Mouse (Mus musculus) layer of hippocampus, adult 18-20 months (tissue): ENCODE results near the gene Utp14b. TPM values are rescaled to one million over a fixed set of nuclear protein-coding genes. Genes with fewer than 3 reads are reported as not detected.

Experiments
- DNase-seq, 2 experiments: peaks; one replicate each; pipeline ENCODE4 v3.0.0; 2022; ENCODE audit warnings: low spot score in 2 of 2
- total RNA-seq, 2 experiments: library from RNA; stranded (reverse); gene quantifications; 2 replicates each; pipeline ENCODE4 v1.2.3; 2021

Utp14b gene
- total RNA-seq, 2 experiments from 2014 or later = 27.7 to 33.2 TPM

DNA sequence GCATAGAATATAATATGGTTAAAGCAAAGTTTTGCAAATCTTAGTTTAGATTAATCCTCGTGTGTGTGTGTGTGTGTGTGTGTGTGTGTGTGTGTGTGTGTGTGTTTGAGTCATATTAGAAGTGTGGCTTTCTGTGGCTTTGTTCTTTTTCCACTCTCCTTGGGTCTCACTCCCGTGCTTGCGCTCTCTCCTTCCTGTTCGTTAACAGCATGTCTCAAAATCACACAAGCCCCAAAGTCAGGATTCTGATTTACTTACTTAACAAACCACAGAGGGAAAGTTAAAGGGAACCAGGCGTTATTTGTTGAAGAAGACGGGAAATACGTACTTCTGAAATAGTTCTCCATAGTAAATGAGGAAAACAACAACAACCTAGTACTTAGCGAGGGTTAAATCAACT lies 26.3 kb downstream of the Utp14b start:
- no peak for DNase-seq

DNA sequence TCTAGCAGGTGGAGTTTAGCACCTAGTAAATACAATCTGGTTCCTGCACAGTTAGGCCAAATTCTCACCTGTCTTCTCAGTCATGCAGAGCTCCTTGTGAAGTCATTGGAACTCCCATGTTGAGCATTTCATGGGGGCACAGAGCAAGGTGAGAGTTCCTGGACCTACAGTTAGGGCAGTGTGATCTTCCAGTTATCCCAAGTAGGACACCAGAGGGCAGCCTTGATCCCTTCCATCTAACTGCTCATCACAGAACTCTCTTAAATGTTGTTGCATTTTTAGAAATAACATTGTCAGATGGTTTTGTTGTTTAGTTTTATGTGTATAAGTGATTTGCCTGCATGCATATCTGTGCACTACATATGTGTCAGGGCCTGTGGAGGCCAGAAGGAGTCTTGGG lies 29.0 kb downstream of the Utp14b start:
- DNase-seq = peak in 1 of 2 experiments; percentile 50

DNA sequence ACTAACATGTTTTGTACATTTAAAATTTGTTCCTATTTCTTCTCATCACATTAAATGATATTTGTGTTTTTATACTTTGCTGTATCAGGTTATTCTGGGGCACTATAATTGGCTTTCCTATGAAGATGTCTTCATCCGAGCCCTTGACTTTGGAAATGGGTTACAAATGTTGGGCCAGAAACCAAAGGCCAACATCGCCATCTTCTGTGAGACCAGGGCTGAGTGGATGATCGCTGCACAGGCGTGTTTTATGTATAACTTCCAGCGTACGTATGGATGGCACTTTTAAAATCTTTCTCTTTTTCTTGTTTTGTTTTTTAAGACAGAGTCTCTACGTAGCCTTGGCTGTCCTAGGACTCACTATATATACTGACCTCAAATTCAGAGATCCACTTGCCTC lies 30.3 kb downstream of the Utp14b start:
- DNase-seq = no peak

DNA sequence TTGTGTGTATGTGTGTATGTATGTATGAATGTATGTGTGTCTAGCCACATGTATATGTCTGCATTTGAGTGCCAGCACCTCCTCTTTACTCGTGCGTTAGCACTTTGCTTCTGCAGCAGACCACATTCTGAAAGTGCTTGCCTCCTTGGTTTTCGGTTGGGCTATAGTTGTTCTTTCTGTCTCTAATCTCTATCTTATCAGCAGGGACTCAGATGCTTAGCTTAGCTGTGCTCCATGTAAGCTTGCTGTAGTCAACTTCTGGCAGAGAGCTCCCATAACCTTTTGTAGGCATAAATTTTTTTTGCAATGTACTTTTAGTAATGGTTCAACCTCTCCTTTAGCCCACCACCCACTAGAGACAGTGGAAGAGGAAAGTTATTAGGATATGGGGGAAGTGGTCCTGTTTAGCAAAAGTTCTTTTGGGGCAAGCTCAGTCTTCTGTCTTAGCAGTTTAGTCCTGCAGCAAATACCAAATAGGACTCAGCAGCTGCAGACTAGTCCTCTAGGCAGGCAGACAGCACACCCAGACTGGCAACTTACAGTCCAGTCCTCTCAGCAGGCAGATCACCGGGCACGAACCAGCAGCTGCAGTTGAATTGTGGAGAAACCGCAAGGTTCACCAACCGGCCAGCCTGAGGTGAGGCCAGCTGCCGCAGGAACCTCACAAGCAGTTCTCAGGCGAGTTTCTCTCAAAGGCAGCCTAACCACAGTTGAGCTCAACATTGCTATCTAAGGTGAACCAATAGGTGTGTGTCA lies 36.8 kb downstream of the Utp14b start:
- no peak for DNase-seq

DNA sequence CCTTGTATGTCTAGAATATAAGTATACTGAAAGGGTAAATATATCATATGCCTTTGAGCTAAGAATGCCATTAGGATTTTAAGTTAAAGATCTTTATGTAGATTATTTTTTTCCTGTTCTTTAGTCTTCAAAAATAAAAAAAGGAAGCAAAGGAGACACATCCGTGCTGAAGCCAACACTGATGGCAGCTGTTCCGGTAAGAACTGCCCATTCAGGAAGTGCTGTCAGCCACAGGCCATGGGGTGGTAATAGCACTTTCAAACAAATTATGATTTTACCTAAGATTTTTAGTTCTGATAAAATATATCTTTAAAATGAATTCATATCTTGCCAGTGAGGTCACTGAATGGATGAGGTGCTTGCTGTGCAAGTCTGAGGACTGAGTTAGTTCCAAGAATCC lies 38.5 kb downstream of the Utp14b start:
- no peak for DNase-seq

DNA sequence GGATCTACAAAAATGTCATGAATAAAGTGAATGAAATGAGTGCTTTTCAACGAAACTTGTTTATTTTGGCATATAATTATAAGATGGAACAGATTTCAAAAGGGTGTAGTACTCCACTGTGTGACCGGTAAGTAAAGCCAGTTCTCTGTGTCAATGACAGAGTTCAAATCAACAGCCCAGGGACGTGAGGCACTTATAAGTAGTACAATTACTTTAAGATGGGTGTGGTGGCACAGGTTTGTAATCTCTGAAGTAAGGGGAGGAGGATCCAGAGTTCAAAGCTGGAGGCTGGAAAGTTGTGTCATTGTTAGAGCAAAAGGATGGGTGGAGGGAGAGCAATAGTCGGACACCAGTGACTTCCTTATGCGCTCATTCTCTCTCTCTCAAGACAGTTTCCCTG lies 39.1 kb downstream of the Utp14b start:
- DNase-seq = no peak

DNA sequence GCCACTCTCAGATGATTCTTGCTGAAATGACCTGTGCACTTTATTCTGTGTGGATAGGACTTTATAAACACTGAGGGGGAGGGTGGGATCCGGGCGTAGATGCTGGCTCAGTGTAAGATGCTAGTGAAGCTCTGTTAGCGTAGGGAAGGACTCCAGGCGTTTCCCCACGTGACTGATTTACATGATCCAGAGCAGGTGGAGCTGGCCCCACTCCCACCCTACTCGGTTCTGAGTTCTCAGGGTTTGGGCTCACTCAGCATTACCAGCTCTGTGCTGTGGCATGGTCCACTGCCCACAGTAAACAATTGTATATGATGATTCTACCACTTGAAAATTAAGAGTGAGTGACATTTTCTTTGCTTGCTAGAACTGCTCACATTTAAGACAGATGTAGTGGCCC lies 40.3 kb downstream of the Utp14b start:
- no peak for DNase-seq

DNA sequence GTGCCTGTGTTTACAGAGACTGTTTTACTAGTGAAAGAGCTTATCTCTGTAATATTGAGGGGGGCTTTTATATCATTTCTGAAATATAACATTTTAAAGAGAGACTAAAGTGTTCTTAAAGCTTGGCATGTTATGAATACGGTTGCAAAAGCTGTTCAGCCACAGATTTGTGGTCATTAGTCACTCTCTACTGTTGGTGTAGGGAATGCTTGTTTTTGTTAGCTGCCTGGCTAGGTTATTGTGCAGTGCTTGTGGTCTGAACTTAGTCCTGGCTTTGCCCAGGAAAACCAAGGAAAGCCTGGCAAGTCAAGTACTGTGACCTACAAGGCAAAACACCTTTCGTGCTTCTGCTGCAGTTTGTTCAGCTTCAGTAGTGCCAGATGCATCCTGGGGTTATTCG lies 43.9 kb downstream of the Utp14b start:
- no peak for DNase-seq

DNA sequence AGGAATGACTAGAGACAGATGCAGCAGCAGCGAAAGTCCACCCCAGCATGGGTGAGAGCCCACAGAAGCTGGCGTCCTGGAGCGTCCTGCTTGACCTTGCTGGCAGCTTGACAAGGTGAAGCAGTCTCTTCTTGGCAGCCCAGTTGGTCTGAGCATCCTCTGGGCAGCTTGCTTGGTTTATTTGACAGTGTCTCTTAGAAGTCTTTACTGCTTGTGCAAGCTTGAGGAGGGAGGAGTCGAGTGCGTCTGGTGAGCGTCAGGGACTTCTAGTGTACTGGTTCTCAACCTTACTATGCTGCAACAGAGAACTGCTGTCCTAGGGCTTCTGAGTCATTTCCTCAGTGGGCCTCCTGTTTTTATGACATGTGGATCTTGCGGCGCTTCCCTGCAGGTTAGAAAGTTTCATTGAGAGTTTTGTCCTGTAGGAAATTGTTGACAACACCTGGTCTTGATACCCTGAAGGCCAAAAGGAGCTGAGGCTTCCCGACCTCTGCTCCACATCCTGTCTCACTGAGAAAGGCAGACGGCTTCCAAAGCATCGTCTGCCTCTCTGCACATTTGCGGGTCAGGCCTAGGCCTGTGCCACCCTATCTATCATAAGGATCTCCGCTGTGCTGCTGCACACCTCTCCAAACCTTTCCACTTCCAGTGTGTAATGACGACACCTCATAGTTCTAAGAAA lies 44.6 kb downstream of the Utp14b start:
- no peak for DNase-seq

DNA sequence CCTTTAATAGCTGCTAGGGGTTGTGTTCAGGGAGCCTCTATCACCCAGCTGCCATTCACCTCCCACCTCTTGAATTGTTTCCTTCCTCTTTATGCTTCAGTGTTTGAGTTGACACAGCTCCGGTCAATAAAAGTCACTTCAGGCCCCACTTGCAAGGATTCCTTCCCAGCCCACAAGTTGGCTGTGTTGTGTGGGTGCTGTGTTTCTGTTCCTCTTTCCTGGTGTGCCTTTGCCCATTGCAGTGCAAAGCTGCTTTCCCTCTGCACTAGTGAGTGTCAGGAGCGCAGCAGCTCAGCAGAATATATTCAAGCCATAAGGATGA lies 45.1 kb downstream of the Utp14b start:
- no peak for DNase-seq

DNA sequence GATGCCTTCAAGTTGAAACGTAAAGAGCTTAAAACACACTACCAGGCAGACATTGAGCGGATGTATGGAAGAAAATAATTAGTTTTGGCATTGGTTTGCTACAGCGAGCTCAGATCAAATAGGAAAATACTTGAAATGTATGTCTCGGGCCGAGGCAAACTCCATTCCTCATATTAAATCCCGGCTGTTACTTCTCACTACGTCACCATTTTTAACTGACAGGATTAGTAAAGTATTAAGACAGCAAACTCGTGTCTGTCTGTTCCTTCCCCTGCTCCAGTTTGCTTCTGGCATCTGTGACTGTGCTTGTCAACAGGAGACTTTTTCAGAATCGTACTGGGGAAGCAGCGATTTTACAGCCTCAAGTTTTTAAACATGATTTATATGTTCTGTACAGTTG lies 48.5 kb downstream of the Utp14b start:
- no peak for DNase-seq

DNA sequence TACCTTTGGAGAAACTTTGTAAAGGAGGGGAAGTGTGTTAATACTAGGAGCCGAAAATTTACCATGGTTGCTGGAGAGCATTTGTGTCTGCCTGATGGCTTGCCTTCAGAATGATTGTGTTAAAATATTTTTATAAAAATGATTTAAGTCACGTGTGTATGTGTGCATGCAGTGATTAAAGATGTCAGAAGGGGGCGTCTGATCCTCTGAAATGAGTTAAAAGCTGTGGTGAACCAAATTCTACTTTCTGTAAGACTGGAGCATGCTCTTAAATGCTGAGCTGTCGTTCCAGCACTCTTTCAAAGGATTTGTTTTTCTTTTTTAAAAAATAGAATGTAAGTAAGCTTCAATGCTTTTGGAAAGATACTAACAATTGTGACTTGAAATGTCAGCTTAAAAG lies 49.4 kb downstream of the Utp14b start:
- peak in 1 of 2 experiments; percentile 73 for DNase-seq

DNA sequence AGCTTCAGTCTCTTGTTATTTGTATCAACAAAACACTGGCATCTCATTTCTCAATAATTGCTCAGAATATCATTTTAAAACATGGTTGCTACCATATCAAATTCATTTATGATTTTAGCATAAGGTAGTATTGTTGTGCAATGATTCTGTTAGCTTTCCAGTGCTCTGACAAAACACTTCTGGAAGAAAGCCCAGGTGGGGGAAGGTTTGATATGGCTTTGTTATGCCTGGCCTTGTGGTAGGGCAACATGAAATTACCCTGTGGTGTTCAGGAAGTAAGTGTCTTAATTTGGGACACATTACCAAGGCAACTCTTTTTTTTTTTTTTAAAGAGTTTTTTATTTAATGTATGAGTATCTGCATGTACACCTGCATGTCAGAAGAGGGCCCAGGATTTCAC lies 52.2 kb downstream of the Utp14b start:
- DNase-seq = no peak

DNA sequence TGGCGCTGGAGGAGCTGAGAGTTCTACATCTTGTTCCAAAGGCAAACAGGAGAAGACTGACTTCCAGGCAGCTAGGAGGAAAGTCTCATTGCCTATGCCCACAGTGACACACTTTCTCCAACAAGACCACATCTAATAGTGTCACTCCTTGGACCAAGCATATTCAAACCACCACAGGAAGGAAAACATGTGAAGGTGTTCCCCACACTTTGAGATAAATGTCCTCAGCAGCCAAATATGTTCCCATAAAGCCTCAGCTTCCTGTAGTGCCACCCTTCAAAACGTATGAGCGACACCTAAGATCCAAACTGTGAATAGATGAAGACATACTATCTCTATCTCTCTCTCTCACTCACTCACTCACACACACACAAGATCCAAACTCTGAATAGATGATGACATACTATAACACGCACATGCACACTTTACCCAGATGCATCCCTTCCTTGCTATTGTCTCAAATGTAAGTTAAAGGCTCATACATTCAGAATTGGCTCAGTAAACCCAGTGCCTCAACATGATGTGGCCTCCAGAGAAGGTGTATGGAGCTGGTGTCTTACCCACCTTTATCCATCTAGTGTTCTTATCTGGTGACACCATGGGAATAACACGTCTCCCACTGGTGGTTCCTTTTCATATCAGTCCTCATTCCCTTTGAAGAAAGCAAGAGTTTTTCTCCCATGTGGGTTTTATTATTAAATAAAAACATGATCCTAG lies 52.9 kb downstream of the Utp14b start:
- DNase-seq = no peak

Other genes with a start within 250 kb of the Utp14b start
- gene Farsb, start 169.1 kb upstream of the Utp14b start, total RNA-seq = 10 to 100 TPM; 63.3 to 68.2 TPM
- gene Mogat1, start 147.0 kb upstream of the Utp14b start, total RNA-seq = 1 to 10 TPM in 1 of 2 experiments, under 1 TPM in 1; 0.69 to 1.4 TPM
- 1 to 10 TPM; 1.0 to 1.2 TPM for gene BC035947, start 145.9 kb upstream of the Utp14b start, total RNA-seq
- 100 to 1,000 TPM; 200 to 202 TPM for gene Acsl3, start 213 bp upstream of the Utp14b start, total RNA-seq
- gene Kcne4, start 158.7 kb downstream of the Utp14b start, total RNA-seq = under 1 TPM; 0.84 to 0.87 TPM